Mouse (Mus musculus): ENCODE measurements around the gene Nkd1.
A peak's percentile ranks its signal among the peaks of the same experiment; 100 is the strongest.

Gene Nkd1

GRCm38 (mm10) chr8:88623351-88623750 lies 102.2 kb downstream of the Nkd1 start:
- DNase-seq: no peak

GRCm38 (mm10) chr8:88624276-88624675 lies 103.1 kb downstream of the Nkd1 start:
- no peak for DNase-seq

- no peak for DNase-seq
Observed at GRCm38 (mm10) chr8:88626433-88626832, 105.3 kb downstream of the Nkd1 start.

- DNase-seq: peak; percentile 22
Observed at GRCm38 (mm10) chr8:88626940-88627264, 105.7 kb downstream of the Nkd1 start.

- peak; percentile 57 for DNase-seq
Observed at GRCm38 (mm10) chr8:88627265-88627991, 106.3 kb downstream of the Nkd1 start.

GRCm38 (mm10) chr8:88628001-88628774 lies 107.0 kb downstream of the Nkd1 start:
- no peak for DNase-seq

- DNase-seq: no peak
Observed at GRCm38 (mm10) chr8:88630225-88630624, 109.1 kb downstream of the Nkd1 start.

GRCm38 (mm10) chr8:88631081-88631480 lies 109.9 kb downstream of the Nkd1 start:
- DNase-seq: peak; percentile 38

GRCm38 (mm10) chr8:88633343-88633765 lies 112.2 kb downstream of the Nkd1 start:
- no peak for DNase-seq

GRCm38 (mm10) chr8:88635474-88636397 lies 114.6 kb downstream of the Nkd1 start, which contains the start of gene Snx20:
TSS of gene Snx20 (minus strand) at chr8:88636128.
- DNase-seq: peak; percentile 63

GRCm38 (mm10) chr8:88637092-88638000 lies 116.2 kb downstream of the Nkd1 start:
- DNase-seq: no peak

GRCm38 (mm10) chr8:88638908-88639307 lies 117.8 kb downstream of the Nkd1 start:
- no peak for DNase-seq

- DNase-seq: no peak
Observed at GRCm38 (mm10) chr8:88642734-88643564, 121.8 kb downstream of the Nkd1 start.
